Mouse (Mus musculus) lung, embryonic 14.5 days (tissue): ENCODE results near the gene Flt4. TPM values are rescaled to one million over a fixed set of nuclear protein-coding genes. Genes with fewer than 3 reads are reported as not detected.

Experiments used
- ATAC-seq: fragments of 200-750 bp; cut with Nextera tagmentation; 2 replicates; pipeline ENCODE4 v1.8.0; 2017; ENCODE audit warnings: mild to moderate bottlenecking, moderate TSS enrichment, moderate library complexity; ENCODE audit not compliant: insufficient read depth
- DNase-seq: peaks from one replicate; pipeline ENCODE4 v3.0.0-alpha.2; 2015
- H3K27ac ChIP-seq: fragments of 300-500 bp; sonication (generic); 2 replicates; pipeline ENCODE4 v1.5.1; 2014; ENCODE audit warnings: low read depth, mild to moderate bottlenecking, moderate library complexity
- H3K27me3 ChIP-seq: fragments of 300-500 bp; sonication (generic); 2 replicates; pipeline ENCODE4 v1.6.1; 2014; ENCODE audit warnings: low read length, control low read depth; ENCODE audit not compliant: insufficient read depth
- H3K36me3 ChIP-seq: fragments of 300-500 bp; sonication (generic); 2 replicates; pipeline ENCODE4 v1.6.1; 2014; ENCODE audit warnings: control low read depth; ENCODE audit not compliant: insufficient read depth
- H3K4me1 ChIP-seq: fragments of 300-500 bp; sonication (generic); 2 replicates; pipeline ENCODE4 v1.6.1; 2014; ENCODE audit warnings: antibody characterized with exemption, control low read depth; ENCODE audit not compliant: insufficient read depth
- H3K4me2 ChIP-seq: fragments of 300-500 bp; sonication (generic); 2 replicates; pipeline ENCODE4 v1.6.1; 2014; ENCODE audit warnings: mild to moderate bottlenecking
- H3K4me3 ChIP-seq: fragments of 300-500 bp; sonication (generic); 2 replicates; pipeline ENCODE4 v1.5.1; 2014; ENCODE audit warnings: low read depth, low read length
- H3K9ac ChIP-seq: fragments of 300-500 bp; sonication (generic); 2 replicates; pipeline ENCODE4 v1.6.1; 2014
- H3K9me3 ChIP-seq: fragments of 300-500 bp; sonication (generic); 2 replicates; pipeline ENCODE4 v1.6.1; 2016; ENCODE audit warnings: low read depth, low read length, control low read depth
- CTCF ChIP-seq: IDR thresholded peaks from 2 replicates; pipeline ENCODE4 v1.5.1; 2016; ENCODE audit warnings: antibody characterized with exemption, low read depth
- WGBS: fragments of 180-500 bp; shearing (Covaris S2); extraction: QIAGEN DNeasy Blood & Tissue Kit; methylation state at CpG from one replicate; pipeline ENCODE4 v1.1.7; 2014; 5-methylcytosine and 5-hydroxymethylcytosine counted together
- polyA plus RNA-seq: library from polyadenylated mRNA; unstranded; fragments of >200 nt; fragmentation: Nextera tagmentation; extraction: Ambion mirVana; gene quantifications from 2 replicates; pipeline ENCODE4 v1.2.1, GENCODE M21; 2014

Gene Flt4
- polyA plus RNA-seq, 1 experiment from 2014 or later: 14.6 TPM

- no peaks in the 10 kb centered on the region for H3K27me3 ChIP-seq
- TF ChIP-seq CTCF: no peak
- H3K4me1 ChIP-seq: no peaks in the 10 kb centered on the region
- no peak overlapping the region for H3K27ac ChIP-seq
- H3K4me3 ChIP-seq: no peak overlapping the region
- H3K4me2 ChIP-seq: no peak overlapping the region
- peaks cover 14% of the 10 kb centered on the region for H3K36me3 ChIP-seq
- 0 out of 2 replicates have a peak, but pooled peaks have one; percentile 40 for ATAC-seq
- 68% methylated on average over 4 of the region's 4 CpGs for WGBS
- no peak overlapping the region for H3K9ac ChIP-seq
- no peak for DNase-seq
- no peaks in the 10 kb centered on the region for H3K9me3 ChIP-seq
These were observed 56.4 kb downstream of the Flt4 start for GRCm38 (mm10) chr11:49665462-49665861.

- Histone ChIP-seq H3K4me2 (no peak overlapping the region), H3K27ac (no peak overlapping the region), H3K4me1 (no peaks in the 10 kb centered on the region), H3K9ac (no peak overlapping the region), H3K36me3 (peaks cover 76% of the 10 kb centered on the region), H3K27me3 (no peaks in the 10 kb centered on the region), H3K9me3 (no peaks in the 10 kb centered on the region), H3K4me3 (no peak overlapping the region)
- DNase-seq (no peak), ATAC-seq (no peak)
- no peak for TF ChIP-seq CTCF
- 82% methylated on average over 3 of the region's 3 CpGs for WGBS
These were observed 64.4 kb downstream of the Flt4 start for GRCm38 (mm10) chr11:49673433-49673832.

GRCm38 (mm10) chr11:49684237-49684973, 75.3 kb downstream of the Flt4 start:
- no peak for TF ChIP-seq CTCF
- Histone ChIP-seq H3K9me3 (no peaks in the 10 kb centered on the region), H3K4me3 (no peak overlapping the region), H3K27ac (no peak overlapping the region), H3K27me3 (no peaks in the 10 kb centered on the region), H3K36me3 (peaks cover 88% of the 10 kb centered on the region), H3K9ac (no peak overlapping the region), H3K4me1 (no peaks in the 10 kb centered on the region), H3K4me2 (no peak overlapping the region)
- ATAC-seq: no peak
- 92% methylated on average over 12 of the region's 12 CpGs for WGBS
- DNase-seq: no peak

- ATAC-seq (no peak), DNase-seq (no peak)
- peaks cover 77% of the 10 kb centered on the region for H3K36me3 ChIP-seq
- no peaks in the 10 kb centered on the region for H3K4me1 ChIP-seq
- H3K27ac ChIP-seq: no peak overlapping the region
- H3K4me3 ChIP-seq: no peak overlapping the region
- no peak overlapping the region for H3K9ac ChIP-seq
- no peak for TF ChIP-seq CTCF
- H3K27me3 ChIP-seq: no peaks in the 10 kb centered on the region
- no peaks in the 10 kb centered on the region for H3K9me3 ChIP-seq
- WGBS: 88% methylated on average over 3 of the region's 3 CpGs
- no peak overlapping the region for H3K4me2 ChIP-seq
These were observed 86.0 kb downstream of the Flt4 start for GRCm38 (mm10) chr11:49695013-49695412.

GRCm38 (mm10) chr11:49695695-49696094, 86.6 kb downstream of the Flt4 start:
- H3K9ac ChIP-seq: no peak overlapping the region
- H3K4me1 ChIP-seq: no peaks in the 10 kb centered on the region
- WGBS: 87% methylated on average over 2 of the region's 2 CpGs
- no peaks in the 10 kb centered on the region for H3K27me3 ChIP-seq
- no peak overlapping the region for H3K4me2 ChIP-seq
- DNase-seq (no peak), ATAC-seq (no peak)
- no peak overlapping the region for H3K4me3 ChIP-seq
- H3K36me3 ChIP-seq: peaks cover 78% of the 10 kb centered on the region
- H3K27ac ChIP-seq: no peak overlapping the region
- no peaks in the 10 kb centered on the region for H3K9me3 ChIP-seq
- no peak for TF ChIP-seq CTCF

GRCm38 (mm10) chr11:49696472-49696871, 87.4 kb downstream of the Flt4 start:
- H3K27me3 ChIP-seq: no peaks in the 10 kb centered on the region
- no peak overlapping the region for H3K9ac ChIP-seq
- no peak overlapping the region for H3K27ac ChIP-seq
- no peaks in the 10 kb centered on the region for H3K4me1 ChIP-seq
- no peak overlapping the region for H3K4me3 ChIP-seq
- DNase-seq (no peak), ATAC-seq (no peak)
- no peak for TF ChIP-seq CTCF
- WGBS: 94% methylated on average over 2 of the region's 2 CpGs
- H3K9me3 ChIP-seq: no peaks in the 10 kb centered on the region
- peaks cover 81% of the 10 kb centered on the region for H3K36me3 ChIP-seq
- H3K4me2 ChIP-seq: no peak overlapping the region

GRCm38 (mm10) chr11:49697779-49698178, 88.7 kb downstream of the Flt4 start:
- DNase-seq (no peak), ATAC-seq (no peak)
- no peak overlapping the region for H3K4me2 ChIP-seq
- 89% methylated on average over 5 of the region's 5 CpGs for WGBS
- no peaks in the 10 kb centered on the region for H3K9me3 ChIP-seq
- H3K9ac ChIP-seq: no peak overlapping the region
- no peaks in the 10 kb centered on the region for H3K4me1 ChIP-seq
- no peak for TF ChIP-seq CTCF
- H3K27ac ChIP-seq: no peak overlapping the region
- peaks cover 80% of the 10 kb centered on the region for H3K36me3 ChIP-seq
- no peaks in the 10 kb centered on the region for H3K27me3 ChIP-seq
- no peak overlapping the region for H3K4me3 ChIP-seq
